Mouse (Mus musculus): ENCODE measurements at regions not wholly inside any gene's neighbourhood (a gene's known extent, or its start where the extent isn't known, plus 50 kb on each side); places are given as distances from the start of the nearest gene placed in this dataset.

DNA sequence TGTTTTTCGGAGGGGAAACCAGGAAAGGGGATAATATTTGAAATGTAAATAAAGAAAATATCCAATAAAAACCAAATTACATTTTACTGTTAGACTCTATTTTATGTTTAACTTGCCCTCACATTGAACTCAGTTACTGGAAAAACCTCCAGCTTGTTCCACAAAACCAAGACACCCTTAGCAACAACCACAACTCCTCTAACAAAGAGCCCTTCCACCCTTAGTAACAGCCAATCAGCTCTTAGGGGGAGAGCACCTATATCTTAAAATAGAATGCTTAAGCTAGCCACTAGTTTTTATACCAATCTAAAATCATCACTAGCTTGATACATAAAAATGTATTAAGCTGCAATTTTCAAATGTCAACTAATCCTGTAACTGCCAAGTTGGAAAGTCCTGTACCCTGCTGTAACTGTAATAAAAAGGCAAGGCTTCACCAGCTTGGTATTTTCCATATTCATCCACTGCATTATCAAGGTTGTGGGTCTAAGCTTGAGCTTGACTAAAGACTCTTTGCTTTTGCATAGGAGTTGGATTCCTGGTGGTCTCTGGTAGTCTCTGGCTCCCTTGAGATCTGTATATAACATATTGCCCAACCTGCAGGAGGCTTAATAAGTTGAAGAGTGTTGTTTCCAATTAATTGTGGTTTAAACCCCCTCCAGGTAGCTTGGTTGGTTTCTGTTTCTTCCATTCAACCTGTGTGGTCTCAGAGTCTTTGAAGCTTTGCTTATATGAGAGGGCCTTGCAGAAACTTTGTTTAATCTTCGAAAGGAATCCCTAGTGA lies 566.4 kb downstream of the Sema5a start:
- no peak for TF ChIP-seq POLR2A (IDR thresholded peaks at IDR 0.05; ENCODE audit: borderline replicate concordance, insufficient read depth, low read length)
- no peak for TF ChIP-seq CTCF (IDR thresholded peaks at IDR 0.05; ENCODE audit: borderline replicate concordance, insufficient read depth, low read depth, low read length)

Measured in cerebellum, adult 2 months (tissue).